Comparison of ENCODE assay signal across 34 mouse cellular contexts in the genomic region with DNA sequence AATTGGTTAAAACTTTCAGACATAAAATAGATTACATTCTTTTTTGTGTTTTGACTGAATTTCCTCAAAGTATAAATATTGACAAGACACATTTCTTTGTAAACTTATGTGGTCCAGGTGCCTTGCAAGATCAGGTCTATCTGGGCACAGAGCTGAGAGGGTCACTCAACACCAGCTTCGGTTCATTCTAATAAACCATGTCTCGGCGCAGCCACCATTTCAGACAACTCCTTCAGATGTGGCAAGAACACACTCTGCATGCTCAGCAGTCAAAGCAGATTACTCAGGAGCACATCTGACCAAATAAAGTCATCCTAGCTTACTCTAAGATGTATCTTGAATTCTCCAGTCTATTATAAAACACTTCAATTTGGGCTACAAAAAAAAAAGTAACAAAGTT.
"Had no signal": no experiment of that assay in that cellular context is flagged by ENCODE, and none has a peak within 500 bp of the region (broad histone marks: within the 10 kb centered on the region; RNA-seq: fewer than 3 reads in every experiment).

No protein-coding gene starts in this region.

- H3K4me3 ChIP-seq: heart, adult 2 months; heart, embryonic 10.5 days; heart, embryonic 13.5 days; heart, embryonic 15.5 days; hindbrain, embryonic 10.5 days; hindbrain, embryonic 12.5 days; hindbrain, embryonic 13.5 days; hindbrain, embryonic 15.5 days; intestine, embryonic 15.5 days; kidney, embryonic 15.5 days; layer of hippocampus, adult 2 months had no signal

- H3K4me2 ChIP-seq: heart, embryonic 11.5 days; heart, embryonic 13.5 days; heart, embryonic 15.5 days; hindbrain, embryonic 12.5 days; hindbrain, embryonic 13.5 days; hindbrain, embryonic 14.5 days; hindbrain, embryonic 15.5 days; intestine, embryonic 15.5 days; kidney, embryonic 15.5 days had no signal

- H3K27me3 ChIP-seq: heart, embryonic 13.5 days; heart, embryonic 15.5 days; hindbrain, embryonic 12.5 days; hindbrain, embryonic 13.5 days; hindbrain, embryonic 15.5 days; intestine, embryonic 15.5 days; kidney, embryonic 15.5 days had no signal

- DNase-seq: heart, adult 2 months; heart, postnatal 10 days; heart, postnatal 14 days; heart, postnatal 36 days; heart, postnatal 4 days; kidney, adult 11 months; kidney, adult 18-20 months; kidney, adult 2 months; kidney, adult 8-10 months; kidney, adult 9 months; kidney, postnatal 10 days; kidney, postnatal 14 days; kidney, postnatal 25 days; kidney, postnatal 36 days; kidney, postnatal 4 days; layer of hippocampus, adult 9-11 months; layer of hippocampus, postnatal 36 days had no signal

- H3K9me3 ChIP-seq: heart, embryonic 10.5 days; heart, embryonic 13.5 days; heart, embryonic 15.5 days; hindbrain, embryonic 10.5 days; hindbrain, embryonic 12.5 days; hindbrain, embryonic 13.5 days; hindbrain, embryonic 15.5 days; intestine, embryonic 15.5 days; kidney, embryonic 15.5 days had no signal

- ATAC-seq: hindbrain, embryonic 16.5 days; hindbrain, postnatal 0 days; inflammation-experienced regulatory T-cells, adult 6 months; intestine, embryonic 15.5 days; intestine, embryonic 16.5 days had no signal

- H3K9ac ChIP-seq: heart, embryonic 13.5 days; heart, embryonic 15.5 days; hindbrain, embryonic 12.5 days; hindbrain, embryonic 13.5 days; hindbrain, embryonic 14.5 days; hindbrain, embryonic 15.5 days; intestine, embryonic 15.5 days; kidney, embryonic 15.5 days had no signal

- H3K27ac ChIP-seq: heart, adult 2 months; heart, embryonic 10.5 days; heart, embryonic 13.5 days; heart, embryonic 15.5 days; hindbrain, embryonic 10.5 days; hindbrain, embryonic 12.5 days; hindbrain, embryonic 13.5 days; hindbrain, embryonic 14.5 days; hindbrain, embryonic 15.5 days; hindbrain, postnatal 0 days; intestine, embryonic 15.5 days; kidney, embryonic 15.5 days; kidney, postnatal 0 days; layer of hippocampus, adult 2 months had no signal

- H3K4me1 ChIP-seq: hindbrain, embryonic 12.5 days; hindbrain, embryonic 13.5 days; hindbrain, embryonic 15.5 days; kidney, embryonic 15.5 days had no signal
